Mouse (Mus musculus): Measurements from ENCODE around the gene Wap.

The Wap gene

DNA sequence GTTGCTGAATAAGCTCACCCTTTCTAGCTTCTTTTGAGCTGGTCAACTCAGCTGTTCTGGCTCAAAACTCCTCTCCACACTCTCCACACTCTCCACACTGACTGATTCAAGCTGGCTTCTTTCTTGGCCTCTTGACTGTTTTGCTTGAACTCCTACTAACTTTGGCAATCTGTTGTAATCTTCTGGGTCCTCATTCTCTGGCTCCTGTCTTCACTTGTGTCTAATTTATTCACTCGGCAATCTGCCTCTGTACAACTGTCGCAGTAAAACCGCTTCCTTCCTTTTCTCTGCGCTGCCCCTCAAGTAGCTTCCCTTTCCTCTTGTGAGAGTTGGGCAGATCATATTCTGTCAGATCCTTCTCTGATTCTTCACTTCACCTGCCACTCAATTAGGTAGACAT, 10.7 kb downstream of the Wap start:
- no peak for DNase-seq (ENCODE audit: low read depth, low spot score)

DNA sequence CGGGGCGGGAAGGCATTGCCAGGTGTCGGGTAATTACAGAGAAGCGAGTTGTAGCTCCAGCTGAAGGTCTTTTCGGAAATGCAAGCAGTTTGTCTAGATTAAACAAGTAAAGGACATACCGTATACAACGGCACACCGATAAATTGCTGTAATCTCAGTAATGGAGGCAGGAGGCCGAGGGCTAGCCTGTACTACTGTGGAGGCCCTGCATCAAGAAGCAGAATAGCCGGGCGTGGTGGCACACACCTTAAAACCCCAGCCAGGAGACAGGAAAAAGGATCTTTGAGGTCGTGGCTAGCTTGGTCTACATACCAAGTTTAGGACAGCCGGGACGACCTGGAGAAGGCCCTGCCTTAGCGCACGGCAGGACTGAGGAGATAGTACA, 12.1 kb downstream of the Wap start:
- DNase-seq (ENCODE audit: low read depth, low spot score): no peak

DNA sequence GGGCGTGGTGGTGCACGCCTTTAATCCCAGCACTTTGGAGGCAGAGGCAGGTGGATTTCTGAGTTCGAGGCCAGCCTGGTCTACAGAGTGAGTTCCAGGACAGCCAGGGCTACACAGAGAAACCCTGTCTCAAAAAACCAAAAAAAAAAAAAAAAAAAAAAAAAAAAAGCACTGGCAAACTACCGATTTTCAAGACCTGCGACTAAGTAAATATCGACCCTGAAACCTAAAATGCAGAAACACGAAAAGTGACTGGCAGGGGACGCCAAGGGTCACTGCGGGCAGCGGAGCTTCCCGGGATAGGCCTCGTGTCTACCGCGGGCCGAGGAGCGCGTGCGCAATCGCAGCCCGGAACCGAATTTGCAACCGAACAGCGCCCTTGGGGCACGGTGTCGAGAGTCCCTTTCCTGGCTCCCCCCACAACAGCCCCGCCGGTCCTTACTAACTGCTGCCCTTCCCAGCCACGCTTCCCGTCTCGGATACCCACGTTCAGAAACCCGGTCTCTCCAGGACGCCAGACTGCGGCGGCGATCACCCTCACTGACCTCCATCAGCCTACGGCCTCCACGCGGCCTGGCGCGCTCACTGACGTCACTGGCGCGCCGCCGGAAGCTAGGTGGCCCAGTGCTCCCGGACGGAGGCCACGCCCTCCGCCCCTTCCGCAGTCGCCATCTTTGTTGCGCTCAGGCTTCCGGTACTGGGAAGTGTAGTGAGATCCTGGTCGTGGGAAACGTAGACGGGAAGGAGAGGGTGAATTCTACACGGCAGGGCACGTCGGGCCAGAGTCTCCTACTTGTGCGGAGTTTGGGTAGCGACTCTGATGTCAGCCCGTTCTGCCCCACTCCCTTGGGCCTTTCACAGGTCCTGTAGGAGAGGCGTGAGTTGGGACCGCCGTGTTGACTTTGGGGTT, 12.7 kb downstream of the Wap start, which contains the start of gene Tbrg4:
Gene Tbrg4 (minus strand): TSS at position 590 of the 910 bp plus-strand sequence.
- DNase-seq (ENCODE audit: low read depth, low spot score): peak; percentile 90

DNA sequence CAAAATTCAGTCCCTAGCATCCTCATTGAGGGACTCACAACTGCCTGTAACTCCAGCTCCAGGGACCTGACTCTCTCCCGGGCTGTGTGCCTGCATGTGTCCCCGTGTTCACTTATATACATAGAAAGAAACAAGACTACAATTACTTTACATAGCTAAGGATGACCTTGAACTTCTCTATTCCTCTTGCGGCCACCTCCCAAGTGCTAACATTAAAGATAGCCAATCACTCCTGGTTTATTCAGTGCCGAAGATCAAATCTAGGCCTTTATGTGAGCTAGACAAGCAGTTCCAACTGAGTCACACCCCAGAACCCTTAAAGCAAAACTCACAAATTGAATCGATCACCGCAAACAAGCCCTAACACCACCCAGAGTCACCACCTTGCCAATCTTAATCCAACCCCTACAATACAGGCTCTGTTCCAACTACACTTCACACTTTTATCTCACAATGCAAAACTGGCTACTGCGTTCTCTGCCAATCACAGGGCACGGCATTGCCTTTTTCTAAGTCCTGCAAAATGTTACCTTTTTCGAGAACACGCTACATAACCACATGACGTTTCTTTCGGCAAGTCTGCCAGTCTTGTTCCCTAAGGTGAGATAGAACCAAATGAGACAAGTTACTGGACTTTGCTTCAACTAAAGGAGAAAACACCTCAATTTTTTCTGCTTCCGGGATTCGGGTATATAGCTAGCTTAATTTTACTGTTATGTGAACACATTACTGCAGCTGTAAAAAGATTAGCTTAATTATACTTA, 13.6 kb downstream of the Wap start:
- DNase-seq (ENCODE audit: low read depth, low spot score): no peak

DNA sequence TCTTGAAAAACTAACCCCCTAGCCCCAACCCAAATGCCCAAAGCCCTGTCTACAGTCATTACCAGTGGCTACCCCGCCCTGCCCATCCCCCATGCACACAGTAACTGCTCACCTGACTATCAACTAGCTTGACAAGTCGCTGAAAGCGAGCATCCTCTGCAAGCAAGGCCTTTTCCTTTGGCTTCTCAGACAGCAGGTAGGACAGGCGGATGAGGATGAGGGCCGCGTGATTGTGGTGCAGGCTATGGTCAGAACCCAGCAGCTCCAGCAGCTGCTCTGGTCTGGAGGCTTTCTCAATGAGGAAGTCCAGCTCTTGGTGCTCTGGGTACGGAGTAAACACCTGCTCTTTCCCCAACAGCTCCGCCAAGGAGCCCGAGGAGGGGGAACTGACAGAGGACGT, 14.7 kb downstream of the Wap start:
- no peak for DNase-seq (ENCODE audit: low read depth, low spot score)

DNA sequence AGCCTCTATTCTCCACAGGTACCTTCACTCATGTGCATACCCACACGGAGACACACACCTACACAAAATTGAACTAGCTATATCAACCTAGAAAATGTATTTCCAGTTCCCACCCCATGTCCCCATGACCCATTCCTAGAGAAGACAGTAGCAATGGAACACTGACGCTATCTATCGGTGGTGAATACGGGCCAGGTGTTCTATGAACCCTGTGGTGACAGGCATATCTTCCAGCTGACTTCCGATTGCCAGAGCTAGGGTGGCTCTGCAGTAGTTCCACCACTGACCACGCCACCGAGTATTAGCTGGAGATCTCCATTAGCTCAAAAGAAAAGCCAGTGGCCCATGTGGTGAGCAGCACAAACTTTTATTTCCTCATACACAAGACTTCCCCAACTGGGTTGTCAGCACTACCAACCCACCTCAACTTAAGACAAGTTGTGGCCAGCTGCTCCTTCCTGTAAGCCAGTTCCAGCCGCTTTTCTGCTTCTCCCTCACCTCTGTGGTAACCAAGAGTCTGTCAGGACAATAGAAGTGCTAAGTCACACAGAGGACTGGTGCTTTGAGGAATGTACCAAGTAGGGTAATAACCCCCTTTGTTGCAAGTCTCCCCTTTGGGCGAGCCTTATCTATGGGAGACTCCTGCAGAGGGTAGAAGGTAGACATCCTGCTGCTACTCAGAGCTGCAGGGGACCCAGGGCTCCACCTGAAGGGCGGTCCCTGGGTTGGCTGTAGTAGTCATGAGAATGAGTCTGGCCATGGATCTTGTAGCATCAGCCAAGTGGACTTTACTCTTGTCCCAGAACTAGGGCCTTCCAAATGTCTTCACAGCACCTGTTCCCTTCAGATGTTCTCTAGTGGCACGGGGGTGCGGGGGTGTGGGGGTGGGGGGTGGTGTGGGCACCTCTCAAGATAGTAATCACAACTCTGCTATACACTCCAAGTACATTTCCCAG, 22.9 kb downstream of the Wap start:
- DNase-seq (ENCODE audit: low read depth, low spot score): no peak

DNA sequence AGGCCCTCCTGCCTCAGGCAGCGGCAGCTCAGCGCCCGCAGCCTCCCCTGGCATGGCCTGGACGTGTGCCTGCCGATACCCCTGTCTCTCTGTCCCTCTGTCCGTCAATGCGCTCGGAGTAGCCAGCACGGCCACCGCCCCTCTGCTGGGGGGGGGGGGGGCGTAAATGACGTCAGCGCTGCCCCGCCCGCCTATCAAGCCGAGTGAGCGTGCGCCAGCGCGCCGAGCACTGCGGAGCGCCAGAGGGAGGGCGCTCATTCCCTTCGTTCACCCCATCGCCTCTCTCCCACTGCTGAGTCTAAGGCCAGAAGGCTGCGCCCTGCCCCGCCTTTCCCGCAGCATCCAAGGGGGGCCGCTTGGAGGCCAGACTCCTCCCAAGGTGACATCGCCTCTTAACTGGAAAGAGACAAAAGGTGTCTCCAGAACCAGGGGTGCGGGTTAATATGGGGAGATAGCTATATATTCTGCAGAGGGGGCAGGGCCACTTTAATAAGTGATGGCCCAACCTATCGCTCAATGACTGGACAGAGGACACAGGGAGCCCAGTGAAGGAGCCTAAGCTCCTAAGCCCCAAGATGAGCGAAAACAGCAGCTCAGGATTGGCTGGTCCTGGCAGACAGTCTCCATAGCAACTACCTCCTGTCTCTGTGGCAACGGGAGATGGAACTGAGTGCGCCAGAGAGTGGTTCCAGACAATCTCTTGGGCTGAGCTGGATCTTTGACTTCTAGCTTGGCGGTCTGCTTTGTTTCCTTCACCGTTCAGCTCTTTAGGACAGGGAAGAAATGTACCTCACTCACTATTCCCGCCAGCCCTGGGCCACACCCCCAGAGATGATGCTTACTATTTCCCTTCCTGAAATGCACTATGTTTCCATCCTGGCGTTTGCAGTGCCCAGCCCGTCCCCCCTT, 32.7 kb downstream of the Wap start, which contains the start of gene Nacad:
Gene Nacad (minus strand): TSS at position 563 of the 909 bp plus-strand sequence.
- DNase-seq (ENCODE audit: low read depth, low spot score): peak; percentile 71

DNA sequence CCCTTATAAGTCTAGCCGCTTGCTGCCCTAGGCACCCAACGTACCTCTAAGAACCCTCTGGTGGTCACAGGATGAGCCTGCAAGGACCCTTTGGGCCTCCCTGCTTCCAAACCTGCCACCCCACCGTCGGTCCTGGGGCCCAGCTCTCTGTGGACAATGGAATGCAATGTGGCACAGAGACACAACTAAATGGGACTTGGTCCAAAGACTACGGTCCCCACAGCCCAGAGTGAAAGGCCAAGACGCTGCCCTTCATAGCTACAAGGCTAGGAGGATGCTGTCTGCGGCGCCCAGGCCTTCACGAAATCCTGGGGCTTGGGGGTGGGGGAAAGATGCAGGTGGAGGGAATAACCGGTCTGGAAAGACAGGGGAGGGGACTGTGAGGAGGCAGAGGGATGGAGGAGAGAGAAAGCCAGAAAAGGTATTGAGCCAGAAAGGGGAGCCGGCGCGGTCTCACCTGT, 33.4 kb downstream of the Wap start:
- DNase-seq (ENCODE audit: low read depth, low spot score): no peak

DNA sequence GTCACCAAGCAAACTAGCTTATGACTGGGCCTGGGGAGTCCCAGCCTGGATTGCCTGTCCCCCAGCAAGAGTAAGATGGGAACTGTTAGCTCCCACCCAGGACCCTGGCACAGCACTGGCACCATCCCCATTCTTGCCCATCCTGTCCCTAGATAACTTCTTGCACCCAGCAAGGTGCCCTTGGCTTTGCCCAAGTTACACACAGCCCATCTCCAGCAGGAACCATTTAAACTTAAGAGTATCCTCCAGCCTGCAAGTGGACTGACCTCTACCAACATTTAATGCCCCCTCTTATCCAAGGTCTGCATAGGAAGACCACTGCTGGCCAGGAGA, 33.9 kb downstream of the Wap start:
- no peak for DNase-seq (ENCODE audit: low read depth, low spot score)

DNA sequence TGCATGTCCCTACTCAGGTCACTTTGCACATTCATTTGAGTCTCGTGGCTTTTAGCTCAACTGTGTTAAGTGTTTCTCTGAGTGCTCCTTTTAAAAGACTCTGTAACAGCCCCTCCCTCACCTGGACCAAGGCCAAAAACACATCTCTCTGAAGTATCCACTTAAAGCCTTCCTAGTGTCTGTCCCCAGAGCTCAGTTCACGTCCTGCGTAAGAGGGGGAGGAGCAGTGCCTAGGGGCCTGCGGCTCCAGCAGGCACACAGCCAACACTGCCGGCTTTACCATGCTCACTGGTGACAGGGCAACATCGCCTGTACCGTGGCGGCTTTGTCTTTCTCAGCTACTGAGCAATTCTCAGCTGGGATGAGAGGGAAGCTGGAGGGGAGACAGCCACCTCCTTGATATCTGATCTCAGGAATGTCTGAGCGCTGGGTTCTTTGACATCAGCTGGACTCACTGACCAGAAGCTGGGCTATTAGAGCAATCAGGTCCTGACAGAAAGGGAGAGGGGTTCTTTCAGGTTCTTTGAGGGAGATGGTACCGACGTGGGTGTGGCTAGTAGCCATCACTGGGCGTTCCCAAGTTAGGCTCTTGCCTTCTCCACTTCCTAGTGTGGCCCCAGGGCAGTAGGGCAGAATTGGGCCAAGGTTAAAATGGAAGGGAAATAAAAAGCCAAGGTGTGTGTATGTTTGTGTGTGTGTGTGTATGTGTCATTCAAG, 34.4 kb downstream of the Wap start:
- no peak for DNase-seq (ENCODE audit: low read depth, low spot score)

DNA sequence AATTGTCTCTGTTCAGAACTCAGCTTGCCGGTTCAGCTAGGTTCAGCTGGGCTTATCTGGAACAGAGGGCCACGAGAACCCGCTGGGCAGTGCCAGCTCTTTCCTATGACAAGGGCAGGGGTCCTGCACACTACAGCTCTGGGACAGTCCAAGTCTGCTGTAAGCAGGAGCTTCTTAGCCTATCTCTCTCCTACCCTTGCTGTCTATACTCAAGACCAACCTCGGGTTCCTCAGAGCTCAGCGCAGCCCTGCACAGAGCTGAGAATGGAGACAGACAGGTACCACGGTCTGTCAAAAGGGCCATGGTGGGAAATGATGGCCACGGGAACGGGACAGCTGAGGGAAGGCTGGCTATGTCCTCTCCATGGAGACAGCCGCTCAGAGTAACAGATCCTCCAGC, 35.2 kb downstream of the Wap start:
- no peak for DNase-seq (ENCODE audit: low read depth, low spot score)

DNA sequence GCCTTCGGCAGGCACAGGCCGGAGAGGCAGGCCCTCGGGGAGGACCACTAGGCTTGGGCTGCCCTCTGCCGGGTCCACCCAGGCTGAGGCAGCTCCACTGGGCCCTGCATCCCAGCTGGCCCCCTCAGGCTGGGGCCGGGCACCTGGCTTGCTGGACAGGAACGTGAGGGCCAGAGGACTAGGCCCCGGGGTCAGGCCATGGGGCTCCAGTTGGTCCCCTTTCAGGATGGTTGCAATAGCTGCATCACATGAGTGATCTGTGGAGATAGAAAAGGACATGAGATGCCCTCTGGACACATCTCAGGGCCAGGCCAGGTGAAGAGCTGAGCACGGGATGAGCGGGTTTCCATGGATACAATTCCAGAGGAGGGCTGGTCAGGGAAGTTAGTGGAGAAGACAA, 35.8 kb downstream of the Wap start:
- DNase-seq (ENCODE audit: low read depth, low spot score): no peak

DNA sequence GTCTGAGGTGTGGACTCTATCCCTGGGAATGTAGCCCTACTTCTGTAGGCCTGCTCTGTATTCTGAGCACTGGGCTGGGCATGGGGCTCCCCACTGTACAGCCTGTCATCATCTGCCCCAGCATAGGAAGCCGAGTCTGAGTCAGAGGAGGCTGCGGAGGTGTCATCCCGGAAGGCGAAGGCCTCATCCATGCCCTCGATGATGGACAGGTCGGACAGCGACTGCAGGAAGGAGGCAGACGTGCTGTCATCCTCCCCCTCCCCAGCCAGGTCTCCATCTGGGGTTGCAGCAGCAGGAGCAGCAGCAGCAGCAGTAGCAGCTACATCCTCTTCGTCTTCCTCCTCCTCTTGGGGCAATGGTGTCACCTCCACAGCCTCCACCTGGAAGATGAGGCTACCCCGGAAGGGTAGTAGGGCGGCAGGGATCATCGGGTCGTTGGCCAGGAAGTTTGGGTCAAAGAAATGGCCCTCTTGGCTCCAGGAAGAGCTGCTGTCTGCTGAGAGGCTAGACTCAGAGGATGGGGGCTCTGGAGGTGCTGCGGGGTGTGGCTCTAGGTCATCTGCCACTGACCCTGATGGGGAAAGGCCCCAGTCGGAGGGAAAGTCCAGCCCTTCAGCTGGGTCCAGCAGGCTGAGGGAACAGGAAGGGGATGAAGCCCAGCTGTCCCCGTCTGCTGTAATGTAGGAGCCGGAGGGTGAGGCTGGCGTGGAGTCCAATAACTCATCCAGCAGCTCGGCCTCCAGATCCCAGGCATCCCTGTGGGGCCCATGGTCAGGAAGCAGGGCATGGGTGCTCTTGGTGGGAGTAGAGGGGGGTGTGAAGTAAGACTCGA, 36.6 kb downstream of the Wap start:
- DNase-seq (ENCODE audit: low read depth, low spot score): no peak

DNA sequence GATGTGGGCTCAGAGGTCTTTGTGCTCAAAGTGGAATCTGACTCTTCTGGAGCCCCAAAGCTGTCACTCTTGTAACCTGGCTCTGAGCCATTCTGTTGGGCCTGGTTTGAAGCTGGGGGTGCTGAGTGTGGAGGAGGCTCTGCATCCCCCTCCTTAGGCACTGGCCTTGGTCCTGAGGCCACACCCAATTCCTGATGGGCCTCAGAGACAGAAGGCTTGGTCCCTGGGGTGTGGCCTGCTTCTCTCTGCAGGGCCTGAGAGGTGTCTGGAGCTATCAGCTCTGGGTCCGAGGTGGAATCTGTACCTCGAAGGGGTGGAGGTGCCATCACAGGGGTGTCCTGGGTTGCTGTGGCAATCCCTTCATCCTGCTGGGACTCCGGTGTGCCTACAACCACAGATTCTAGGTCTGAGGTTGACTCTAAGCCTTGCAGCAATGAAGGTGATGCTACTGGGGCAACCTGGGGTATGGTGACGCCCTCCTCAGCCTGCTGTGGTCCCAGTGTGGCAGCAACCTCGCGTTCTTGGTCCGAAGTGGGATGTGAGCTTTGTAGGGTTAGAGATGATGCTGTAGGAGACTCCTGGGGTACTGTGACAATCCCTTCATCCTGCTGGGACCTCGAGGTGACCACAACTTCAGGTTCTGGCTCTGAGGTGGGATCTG, 38.0 kb downstream of the Wap start:
- no peak for DNase-seq (ENCODE audit: low read depth, low spot score)

DNA sequence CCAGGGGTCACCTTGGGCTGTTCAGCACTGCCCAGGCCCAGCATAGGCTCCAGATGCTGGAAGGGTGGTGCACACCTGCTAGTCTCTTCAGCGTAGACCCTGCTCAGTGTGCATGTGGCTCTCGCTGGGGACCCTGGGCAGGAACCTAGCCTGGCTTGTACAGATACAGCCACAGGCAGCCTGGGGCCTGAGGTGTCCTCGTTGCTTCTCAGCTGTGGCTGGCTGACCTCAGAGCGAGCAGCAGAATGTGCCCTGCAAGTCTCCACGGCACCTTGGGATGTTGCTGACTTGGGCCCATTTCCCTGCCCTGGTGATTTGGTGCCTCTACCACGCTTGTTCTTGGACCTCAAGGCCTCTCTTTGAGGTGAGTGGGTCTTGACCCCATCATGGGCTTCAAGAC, 38.6 kb downstream of the Wap start:
- no peak for DNase-seq (ENCODE audit: low read depth, low spot score)

DNA sequence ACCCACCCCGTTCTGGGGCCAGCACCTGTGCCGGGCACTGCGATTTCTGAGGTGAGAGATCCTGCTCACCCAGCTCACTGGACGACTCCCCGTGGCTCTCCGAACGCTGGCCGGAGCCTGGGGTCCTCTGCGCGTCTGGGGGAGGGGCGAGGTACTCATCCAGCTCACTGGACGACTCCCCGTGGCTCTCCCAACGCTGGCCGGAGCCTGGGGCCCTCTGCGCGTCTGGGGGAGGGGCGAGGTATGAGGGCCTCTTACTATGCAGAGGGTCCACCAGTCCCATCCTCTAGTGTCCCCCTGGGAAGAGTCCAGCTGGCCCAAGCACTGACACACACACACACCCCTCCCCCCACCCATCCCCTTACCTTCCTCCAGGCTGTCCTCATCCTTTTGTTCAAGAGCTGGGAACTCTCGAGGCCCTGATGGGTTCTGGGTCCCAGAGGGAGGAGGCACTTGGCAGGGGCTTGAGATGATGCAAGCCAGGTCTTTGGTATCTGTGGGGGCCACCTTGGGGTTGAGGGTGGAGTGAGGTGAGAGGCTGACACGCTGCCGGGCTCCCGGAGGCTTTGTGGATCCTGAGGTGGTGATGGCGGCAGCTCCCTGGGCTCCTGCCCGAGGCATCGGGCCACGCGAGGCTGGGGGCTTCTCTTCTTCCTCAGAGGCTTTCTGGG, 39.3 kb downstream of the Wap start:
- no peak for DNase-seq (ENCODE audit: low read depth, low spot score)

DNA sequence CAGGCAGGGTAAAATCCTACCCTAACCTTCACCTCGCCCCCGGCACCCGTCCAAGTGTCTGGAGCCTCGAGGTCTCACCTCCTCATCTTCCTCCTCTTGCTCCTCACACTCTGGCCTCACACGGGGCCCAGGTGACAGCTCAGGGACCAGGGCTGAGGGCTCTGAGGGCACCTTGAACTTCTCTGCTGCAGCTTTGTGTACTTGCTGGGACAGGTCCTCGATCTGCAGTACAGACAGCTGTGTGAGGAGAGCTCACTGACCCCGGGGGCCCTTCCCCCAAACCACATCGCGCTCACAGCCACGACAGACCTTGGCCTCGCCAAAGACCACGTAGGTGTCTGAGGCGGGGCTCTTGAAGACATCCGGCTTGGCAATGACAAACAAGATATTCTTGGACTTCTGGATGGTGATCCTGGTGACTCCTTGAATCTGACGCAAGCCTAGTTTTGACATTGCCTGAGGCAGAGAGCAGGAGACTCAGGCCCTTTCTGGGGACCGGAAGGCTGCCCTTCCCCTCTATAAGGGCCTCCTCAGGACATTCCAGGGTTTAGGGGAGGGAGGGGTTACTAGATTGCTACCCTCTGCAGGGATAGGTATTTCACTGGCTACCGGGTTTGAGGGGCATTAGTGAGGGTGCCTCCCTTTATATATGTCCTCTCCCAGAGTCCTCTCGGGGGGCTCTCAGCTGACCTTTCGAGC, 40.1 kb downstream of the Wap start:
- DNase-seq (ENCODE audit: low read depth, low spot score): no peak

All from retina, postnatal 7 days (tissue).